Mouse (Mus musculus) MN1 (cell line): Measurements from ENCODE around the gene Fam222b.

ENCODE experiments used
- DNase-seq: peaks from one replicate; pipeline ENCODE4 v3.0.0-alpha.2; 2016; ENCODE audit warnings: low spot score

Gene Fam222b

GRCm38 (mm10) chr11:78136132-78136531, 41.7 kb downstream of the Fam222b start:
- DNase-seq, result no peak

- no peak for DNase-seq
These were observed 43.1 kb downstream of the Fam222b start for GRCm38 (mm10) chr11:78137584-78137983.

- DNase-seq, result no peak
These were observed 43.6 kb downstream of the Fam222b start for GRCm38 (mm10) chr11:78138023-78138422.

- DNase-seq, result no peak
These were observed 46.2 kb downstream of the Fam222b start for GRCm38 (mm10) chr11:78140665-78141064.

GRCm38 (mm10) chr11:78143520-78143919, 49.1 kb downstream of the Fam222b start:
- DNase-seq, result no peak

GRCm38 (mm10) chr11:78146168-78146567, 51.7 kb downstream of the Fam222b start:
- DNase-seq, result no peak

GRCm38 (mm10) chr11:78146707-78147543, 52.5 kb downstream of the Fam222b start:
- DNase-seq, result no peak

- DNase-seq, result no peak
These were observed 56.7 kb downstream of the Fam222b start for GRCm38 (mm10) chr11:78151161-78151560.

GRCm38 (mm10) chr11:78152299-78153231, 58.1 kb downstream of the Fam222b start:
- peak; percentile 70 for DNase-seq

GRCm38 (mm10) chr11:78153778-78154177, 59.3 kb downstream of the Fam222b start:
- DNase-seq, result no peak

- DNase-seq, result no peak
These were observed 61.2 kb downstream of the Fam222b start for GRCm38 (mm10) chr11:78155674-78156073.

- DNase-seq, result no peak
These were observed 61.8 kb downstream of the Fam222b start for GRCm38 (mm10) chr11:78156156-78156699.

- peak; percentile 89 for DNase-seq
These were observed 64.6 kb downstream of the Fam222b start for GRCm38 (mm10) chr11:78159096-78159495.

- no peak for DNase-seq
These were observed 65.1 kb downstream of the Fam222b start for GRCm38 (mm10) chr11:78159557-78159956.

GRCm38 (mm10) chr11:78160171-78160570, 65.7 kb downstream of the Fam222b start:
- no peak for DNase-seq

GRCm38 (mm10) chr11:78160675-78161074, 66.2 kb downstream of the Fam222b start:
- no peak for DNase-seq

- no peak for DNase-seq
These were observed 66.7 kb downstream of the Fam222b start for GRCm38 (mm10) chr11:78161169-78161568.

GRCm38 (mm10) chr11:78161968-78162367, 67.5 kb downstream of the Fam222b start:
- DNase-seq, result no peak

- no peak for DNase-seq
These were observed 68.0 kb downstream of the Fam222b start for GRCm38 (mm10) chr11:78162504-78162903.

GRCm38 (mm10) chr11:78163045-78163444, 68.6 kb downstream of the Fam222b start:
- DNase-seq, result no peak

- peak; percentile 67 for DNase-seq
These were observed 69.5 kb downstream of the Fam222b start for GRCm38 (mm10) chr11:78163681-78164603.

GRCm38 (mm10) chr11:78164604-78164923, 70.1 kb downstream of the Fam222b start:
- DNase-seq, result no peak
